Mouse (Mus musculus) cortical plate, adult 2 months (tissue): ENCODE data around the gene Cacna2d4.

ENCODE experiments used
- CTCF ChIP-seq: fragments of 200-500 bp; IDR thresholded peaks from 2 replicates; pipeline ENCODE4 v1.5.1; 2011; ENCODE audit warnings: mild to moderate bottlenecking, control low read depth, low read length; ENCODE audit not compliant: insufficient read depth; ENCODE audit errors: extremely low read depth
- POLR2A ChIP-seq: fragments of 200-500 bp; IDR thresholded peaks from 2 replicates; pipeline ENCODE4 v1.6.1; 2011; ENCODE audit warnings: mild to moderate bottlenecking, low read length, control low read depth; ENCODE audit not compliant: insufficient read depth; ENCODE audit errors: extremely low read depth

DNA sequence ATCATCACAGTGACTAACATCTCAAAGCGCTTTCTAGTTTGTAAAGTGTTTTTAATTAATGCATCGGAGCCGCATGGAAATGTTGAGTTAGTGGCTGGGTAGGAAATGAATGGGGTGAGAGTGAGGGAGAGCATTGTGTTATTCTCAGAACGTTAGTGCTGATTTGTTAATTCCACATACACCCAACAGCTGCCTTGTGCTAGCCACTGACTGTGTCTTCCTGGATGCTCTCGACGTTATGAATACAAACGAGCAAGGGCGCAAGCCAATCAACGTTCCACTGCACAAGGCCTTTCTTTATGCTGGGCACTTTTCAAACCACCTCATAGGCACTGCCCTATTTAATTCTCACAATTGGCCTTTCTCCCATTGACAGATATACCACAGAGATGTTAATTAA, 82.4 kb downstream of the Cacna2d4 start:
- TF ChIP-seq CTCF, result no peak
- TF ChIP-seq POLR2A, result no peak
